Comparison of ENCODE assay signal across 15 mouse cellular contexts in the genomic region with DNA sequence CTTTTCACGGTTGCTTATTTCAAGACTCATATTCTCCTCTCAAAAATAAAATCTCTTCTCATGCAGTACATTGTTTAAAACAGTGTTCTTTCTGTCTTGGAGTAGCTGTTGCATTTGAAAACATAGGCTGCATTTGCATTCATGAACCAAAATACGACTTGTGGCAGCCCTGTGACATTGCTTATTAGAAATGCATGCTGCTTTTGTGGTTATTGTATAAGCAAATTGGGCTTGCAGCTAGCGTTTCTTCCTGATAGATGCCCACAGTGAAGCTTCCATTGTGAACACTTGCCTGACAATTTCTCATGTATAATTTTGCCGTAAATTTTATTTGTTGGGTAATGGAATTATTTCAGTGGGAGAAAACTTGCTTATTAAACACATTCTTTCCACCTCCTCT.
"Had no signal": no experiment of that assay in that cellular context is flagged by ENCODE, and none has a peak within 500 bp of the region (broad histone marks: within the 10 kb centered on the region; RNA-seq: fewer than 3 reads in every experiment).

No protein-coding gene starts in this region.

- H3K9me3 ChIP-seq: limb, embryonic 12.5 days; liver, embryonic 13.5 days; lung, embryonic 15.5 days; neural tube, embryonic 15.5 days had no signal

- DNase-seq: kidney, postnatal 36 days; layer of hippocampus, adult 9-11 months; liver; liver, embryonic 13.5 days; liver, postnatal 0 days; lung, postnatal 14 days; right cerebral cortex, adult 18-20 months; right cerebral cortex, postnatal 25 days; thymus, postnatal 36 days had no signal

- H3K4me1 ChIP-seq: limb, embryonic 12.5 days; lung, embryonic 15.5 days had no signal

- H3K27me3 ChIP-seq: limb, embryonic 12.5 days; liver, embryonic 13.5 days; lung, embryonic 15.5 days; neural tube, embryonic 15.5 days had no signal

- H3K9ac ChIP-seq: limb, embryonic 12.5 days; liver, embryonic 13.5 days; liver, postnatal 0 days; lung, embryonic 15.5 days; neural tube, embryonic 15.5 days had no signal

- H3K4me2 ChIP-seq: limb, embryonic 12.5 days; liver, embryonic 13.5 days; lung, embryonic 15.5 days; neural tube, embryonic 15.5 days had no signal

- H3K4me3 ChIP-seq: limb, embryonic 12.5 days; liver, embryonic 13.5 days; lung, embryonic 15.5 days; myocyte; neural tube, embryonic 15.5 days had no signal

- H3K36me3 ChIP-seq: limb, embryonic 12.5 days; liver, embryonic 13.5 days; lung, embryonic 15.5 days; neural tube, embryonic 15.5 days had no signal

- H3K27ac ChIP-seq: kidney, postnatal 0 days; limb, embryonic 12.5 days; liver, embryonic 13.5 days; lung, embryonic 15.5 days; macrophage; neural tube, embryonic 15.5 days had no signal

- ATAC-seq: liver, postnatal 0 days had no signal
